10 mouse cellular contexts compared by ENCODE assay signal in the genomic region with DNA sequence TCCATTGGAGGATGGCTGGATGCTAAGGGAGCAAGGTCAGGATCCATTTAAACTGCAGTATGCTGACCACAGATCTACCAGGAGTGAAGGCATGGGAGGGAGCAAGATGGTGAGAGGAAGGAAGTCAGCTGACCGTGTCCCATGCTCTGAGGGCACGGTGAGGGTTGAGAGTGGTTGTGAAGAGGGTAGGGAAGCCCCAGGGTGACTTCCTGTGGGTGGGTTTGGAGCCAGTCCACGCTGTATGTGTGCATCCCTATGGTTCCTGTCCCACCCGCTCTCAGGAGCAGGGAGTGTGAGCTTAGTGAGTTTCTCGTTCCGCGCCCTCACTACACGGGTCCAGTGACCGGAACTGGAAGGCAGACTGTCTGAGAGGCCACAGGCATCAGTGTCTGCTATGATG. TPM values are rescaled to one million over a fixed set of nuclear protein-coding genes. Genes with fewer than 3 reads are reported as not detected.
DNase-seq lines count a peak whose midpoint lies in the region; ATAC-seq lines count a peak whose summit lies in the region.
"Had no signal": no experiment of that assay in that cellular context is flagged by ENCODE, and none has a peak within 500 bp of the region (broad histone marks: within the 10 kb centered on the region; RNA-seq: fewer than 3 reads in every experiment).

No protein-coding gene starts in this region.

- DNase-seq in heart, adult 8-10 months (ENCODE audit: low spot score): peak; percentile 31
- DNase-seq in heart, postnatal 25 days (ENCODE audit: low spot score): no peak
- peak; percentile 44 to 56 for DNase-seq in lung, adult 18-20 months
- DNase-seq in lung, postnatal 10 days: no peak
- DNase-seq in monocyte, adult 2 months (ENCODE audit: low read depth in 1 of 2, low spot score in 2 of 2): peak; percentile 40 to 60
- no peak for DNase-seq in adipocyte (ENCODE audit: low spot score)
- DNase-seq: cerebellum, postnatal 25 days; retina, postnatal 1 day had no signal

- intact Hi-C loops in heart, postnatal 25 days (cut with DNase I): no loop called here

- ATAC-seq in granulocyte monocyte progenitor cell, adult 5-6 weeks (replicated peaks; ENCODE audit: poor library complexity, severe bottlenecking): peak; percentile 57
- ATAC-seq in frontal cortex, adult (ENCODE audit: low TSS enrichment): no peak; the same call in 1 of the 2 replicates

RNA-seq across cellular contexts. Expression of a gene that starts 5.3 kb away (rescaled TPM):
- 10 to 100 TPM; 20.6 to 33.5 (median 24.9) TPM for total RNA-seq in heart, adult 8-10 months (2022)
- 10 to 100 TPM; 23.7 to 31.8 TPM for total RNA-seq in heart, postnatal 25 days (2021)
- total RNA-seq in granulocyte monocyte progenitor cell, adult 5-6 weeks (2014; fragmentation: Nextera tagmentation): 1.8 and 4.2 TPM in 2 replicates
- 0.99 and 2.7 TPM in 2 replicates for total RNA-seq in granulocyte monocyte progenitor cell, adult 5-6 weeks (2017)

RNA-seq across cellular contexts. Expression of a gene that starts 47.5 kb away (rescaled TPM):
- 1 to 10 TPM; 5.7 to 6.4 (median 6.2) TPM for total RNA-seq in heart, adult 8-10 months (2022)
- 1 to 10 TPM; 7.3 to 7.9 TPM for total RNA-seq in heart, postnatal 25 days (2021)
- total RNA-seq in granulocyte monocyte progenitor cell, adult 5-6 weeks (2014; fragmentation: Nextera tagmentation): 18.9 and 24.6 TPM in 2 replicates
- 24.6 and 26.6 TPM in 2 replicates for total RNA-seq in granulocyte monocyte progenitor cell, adult 5-6 weeks (2017)

Comparison
In these comparisons a context has a peak if more than half of its experiments do, and no peak if none do; other contexts are left out.
1. DNase-seq: peak in heart, adult 8-10 months (single experiment), lung, adult 18-20 months (2 of 2) and monocyte, adult 2 months (2 of 2); none in heart, postnatal 25 days (single experiment), lung, postnatal 10 days (single experiment) and adipocyte (single experiment).
2. RNA of a gene that starts 5.3 kb away (total RNA-seq): 23.7 to 31.8 TPM in heart, postnatal 25 days and 20.6 to 33.5 TPM in heart, adult 8-10 months; 0.99 to 4.2 TPM in granulocyte monocyte progenitor cell, adult 5-6 weeks; every median in the first group is over 4 times any median in the second.